Mouse (Mus musculus) testis, adult 2 months (tissue): ENCODE results near the gene Palm2.

Source experiments
- CTCF ChIP-seq: fragments of 200-500 bp; IDR thresholded peaks from 2 replicates; pipeline ENCODE4 v1.5.1; 2012; ENCODE audit warnings: low read depth, mild to moderate bottlenecking, inconsistent platforms, low read length, moderate library complexity; ENCODE audit not compliant: control insufficient read depth, insufficient read depth, insufficient replicate concordance
- POLR2A ChIP-seq: fragments of 200-500 bp; IDR thresholded peaks from 2 replicates; pipeline ENCODE4 v1.6.1; 2012; ENCODE audit warnings: low read depth, mild to moderate bottlenecking, inconsistent platforms, low read length, moderate library complexity; ENCODE audit not compliant: control insufficient read depth

GRCm38 (mm10) chr4:57751566-57751965 is 317.5 kb downstream of the Palm2 start:
- TF ChIP-seq CTCF (no peak), POLR2A (no peak)
